Mouse (Mus musculus) CH12.LX (cell line): ENCODE measurements at regions not wholly inside any gene's neighbourhood (a gene's known extent, or its start where the extent isn't known, plus 50 kb on each side); places are given as distances from the start of the nearest gene placed in this dataset.

Experiments used
- DNase-seq: peaks from one replicate; pipeline ENCODE4 v3.0.0-alpha.2; 2013; ENCODE audit errors: extremely low read depth
- H3K27ac ChIP-seq: 2 replicates; pipeline ENCODE4 v1.5.1; 2012; ENCODE audit warnings: low read depth, mild to moderate bottlenecking, control low read depth, moderate library complexity; ENCODE audit not compliant: insufficient read depth
- H3K27me3 ChIP-seq: replicated peaks from 2 replicates; pipeline ENCODE3; 2012; ENCODE audit warnings: inconsistent platforms
- H3K36me3 ChIP-seq, 2 experiments: replicated peaks in 1 of 2; 2 replicates each; pipeline versions ENCODE3 to v1.6.1; 2012; ENCODE audit warnings: inconsistent platforms in 1 of 2, low read length in 1 of 2, mild to moderate bottlenecking in 1 of 2, mixed read lengths in 1 of 2, moderate library complexity in 1 of 2; ENCODE audit not compliant: control insufficient read depth in 1 of 2, insufficient read depth in 1 of 2
- H3K4me1 ChIP-seq, 2 experiments: 2 replicates each; pipeline ENCODE4 v1.6.1; 2012; ENCODE audit warnings: inconsistent platforms in 1 of 2, moderate library complexity in 1 of 2; ENCODE audit not compliant: insufficient read depth in 2 of 2, control insufficient read depth in 1 of 2
- H3K4me2 ChIP-seq: 2 replicates; pipeline ENCODE4 v1.6.1; 2012; ENCODE audit warnings: low read depth, mild to moderate bottlenecking, control low read depth; ENCODE audit not compliant: poor library complexity, insufficient read depth, severe bottlenecking
- H3K4me3 ChIP-seq, 3 experiments: fragments of 150-350 bp in 1 of 3; sonication (generic) in 1 of 3; replicated peaks in 1 of 3; 2 replicates each; pipeline versions ENCODE3 to v1.5.1; 2011 to 2012; ENCODE audit warnings: low read depth in 2 of 3, low read length in 2 of 3, mild to moderate bottlenecking in 2 of 3, moderate library complexity in 2 of 3, control low read depth in 1 of 3, improper control_type of control experiment in 1 of 3, inconsistent platforms in 1 of 3, mixed read lengths in 1 of 3; ENCODE audit not compliant: poor library complexity in 1 of 3
- H3K79me2 ChIP-seq: replicated peaks from 2 replicates; pipeline ENCODE4 v1.6.1; 2012; ENCODE audit warnings: mild to moderate bottlenecking, moderate library complexity; ENCODE audit not compliant: control insufficient read depth, poor library complexity, insufficient read depth, severe bottlenecking; ENCODE audit errors: extremely low read depth
- H3K9ac ChIP-seq: 2 replicates; pipeline ENCODE4 v1.6.1; 2012; ENCODE audit warnings: low read depth, mild to moderate bottlenecking, control low read depth, moderate library complexity; ENCODE audit not compliant: insufficient read depth
- H3K9me3 ChIP-seq: replicated peaks from 2 replicates; pipeline ENCODE3; 2012; ENCODE audit warnings: low read length, inconsistent platforms, mixed read lengths
- CHD1 ChIP-seq: IDR thresholded peaks from 2 replicates; pipeline ENCODE4 v1.6.1; 2012; ENCODE audit warnings: low read depth, low read length, improper control_type of control experiment, inconsistent platforms
- CTCF ChIP-seq, 2 experiments: IDR thresholded peaks in 1 of 2; conservative IDR thresholded peaks in 1 of 2; 2 replicates each; pipeline ENCODE4 v1.5.1; 2011 to 2012; ENCODE audit warnings: low read depth in 2 of 2, low read length in 2 of 2, improper control_type of control experiment in 1 of 2, inconsistent platforms in 1 of 2, mild to moderate bottlenecking in 1 of 2, moderate library complexity in 1 of 2
- E2F4 ChIP-seq: IDR thresholded peaks from 2 replicates; pipeline ENCODE4 v1.6.1; 2011; ENCODE audit warnings: low read depth, low read length, improper control_type of control experiment; ENCODE audit not compliant: insufficient replicate concordance
- ELF1 ChIP-seq: IDR thresholded peaks from 2 replicates; pipeline ENCODE4 v1.6.1; 2014; ENCODE audit warnings: low read depth, mild to moderate bottlenecking, inconsistent platforms, low read length, improper control_type of control experiment
- ETS1 ChIP-seq: conservative IDR thresholded peaks from 2 replicates; pipeline ENCODE4 v1.6.1; 2012; ENCODE audit warnings: low read depth, mild to moderate bottlenecking, inconsistent platforms, low read length, improper control_type of control experiment, moderate library complexity
- GABPA ChIP-seq: IDR thresholded peaks from 2 replicates; pipeline ENCODE4 v1.6.1; 2012; ENCODE audit warnings: low read depth, low read length, improper control_type of control experiment, inconsistent platforms; ENCODE audit not compliant: insufficient replicate concordance
- HCFC1 ChIP-seq: IDR thresholded peaks from 2 replicates; pipeline ENCODE4 v1.6.1; 2012; ENCODE audit warnings: low read depth, mild to moderate bottlenecking, inconsistent platforms, low read length, improper control_type of control experiment
- JUN ChIP-seq: IDR thresholded peaks from 2 replicates; pipeline ENCODE4 v1.6.1; 2011; ENCODE audit warnings: low read depth, mild to moderate bottlenecking, low read length, improper control_type of control experiment, moderate library complexity; ENCODE audit not compliant: insufficient read depth
- KAT2A ChIP-seq: IDR thresholded peaks from 2 replicates; pipeline ENCODE4 v1.6.1; 2012; ENCODE audit warnings: low read length, improper control_type of control experiment, inconsistent platforms; ENCODE audit not compliant: insufficient replicate concordance
- MAFK ChIP-seq: IDR thresholded peaks from 2 replicates; pipeline ENCODE4 v1.6.1; 2011; ENCODE audit warnings: low read length, improper control_type of control experiment; ENCODE audit not compliant: insufficient replicate concordance
- MXI1 ChIP-seq: IDR thresholded peaks from 2 replicates; pipeline ENCODE4 v1.6.1; 2011; ENCODE audit warnings: mild to moderate bottlenecking, low read depth, low read length, improper control_type of control experiment
- NELFE ChIP-seq: IDR thresholded peaks from 2 replicates; pipeline ENCODE4 v1.6.1; 2011; ENCODE audit warnings: low read depth, low read length, improper control_type of control experiment
- POLR2AphosphoS2 ChIP-seq: IDR thresholded peaks from 2 replicates; pipeline ENCODE4 v1.6.1; 2011; ENCODE audit warnings: low read depth, low read length, improper control_type of control experiment
- RCOR1 ChIP-seq: conservative IDR thresholded peaks from 2 replicates; pipeline ENCODE4 v1.6.1; 2012; ENCODE audit warnings: low read depth, mild to moderate bottlenecking, inconsistent platforms, low read length, improper control_type of control experiment
- SMC3 ChIP-seq: IDR thresholded peaks from 2 replicates; pipeline ENCODE4 v1.6.1; 2011; ENCODE audit warnings: low read depth, low read length, improper control_type of control experiment
- UBTF ChIP-seq: IDR thresholded peaks from 2 replicates; pipeline ENCODE4 v1.6.1; 2012; ENCODE audit warnings: low read depth, mild to moderate bottlenecking, inconsistent platforms, low read length, improper control_type of control experiment, moderate library complexity
- USF1 ChIP-seq: IDR thresholded peaks from 2 replicates; pipeline ENCODE4 v1.6.1; 2014; ENCODE audit warnings: low read depth, mild to moderate bottlenecking, inconsistent platforms, low read length, improper control_type of control experiment
- ZC3H11A ChIP-seq: IDR thresholded peaks from 2 replicates; pipeline ENCODE4 v1.6.1; 2012; ENCODE audit warnings: low read depth, mild to moderate bottlenecking, inconsistent platforms, low read length, improper control_type of control experiment
- ZMIZ1 ChIP-seq: IDR thresholded peaks from 2 replicates; pipeline ENCODE4 v1.6.1; 2012; ENCODE audit warnings: low read depth, mild to moderate bottlenecking, inconsistent platforms, low read length, improper control_type of control experiment
- ZNF384 ChIP-seq: IDR thresholded peaks from 2 replicates; pipeline ENCODE4 v1.6.1; 2012; ENCODE audit warnings: low read depth, low read length, improper control_type of control experiment, inconsistent platforms
- dilution Hi-C: fragments of 300-500 bp; cut with MboI; formaldehyde crosslinking; loops from 2 replicates; pipeline ENCODE4 v1.14.3; 2020; ENCODE audit warnings: low sequenced_read_pairs; ENCODE audit not compliant: extremely low pct_unique_long_range_greater_than_20kb, extremely low pct_ligation_motif_present
- in situ Hi-C: fragments of 300-500 bp; cut with MboI; formaldehyde crosslinking; loops from 3 replicates; pipeline ENCODE4 v1.14.3; 2019; ENCODE audit warnings: low sequenced_read_pairs, low pct_ligation_motif_present, low pct_unique_long_range_greater_than_20kb, mixed read lengths

DNA sequence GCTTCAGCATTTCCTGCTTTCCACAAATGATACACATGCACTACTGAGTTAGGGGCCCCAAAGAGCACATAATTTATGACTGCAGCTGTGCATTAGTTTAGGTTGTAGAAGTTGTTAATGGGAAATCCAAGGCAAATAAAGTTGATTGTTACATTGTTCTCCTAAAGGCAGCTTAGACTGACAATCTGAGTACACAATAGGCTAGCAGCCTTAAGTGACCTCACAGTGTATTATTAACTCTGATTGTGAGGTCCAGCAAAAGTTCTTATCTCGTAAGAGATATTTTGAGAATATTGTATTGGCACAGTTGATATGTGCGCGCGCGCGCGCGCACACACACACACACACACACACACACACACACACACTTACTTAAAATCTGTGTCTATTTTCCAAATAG lies 70.5 kb upstream of the Yae1d1 start:
- Histone ChIP-seq H3K36me3 (no peaks in the 10 kb centered on the region), H3K27ac (no peak overlapping the region), H3K4me2 (no peak overlapping the region), H3K9ac (no peak overlapping the region), H3K79me2 (no peaks in the 10 kb centered on the region), H3K27me3 (no peaks in the 10 kb centered on the region), H3K4me3 (no peak overlapping the region), H3K9me3 (no peaks in the 10 kb centered on the region), H3K4me1 (peaks cover 0 to 23% of the 10 kb centered on the region in 2 experiments; a peak in 2 of 4 replicates)
- dilution Hi-C loops, result no loop called here
- in situ Hi-C loops, result loop anchor here (25.0 kb wide), 1 partner anchor 749 kb away; no protein-coding TSS in a partner anchor
- no peak for TF ChIP-seq E2F4
- TF ChIP-seq NELFE, result no peak
- no peak for TF ChIP-seq GABPA
- TF ChIP-seq SMC3, result no peak
- no peak for TF ChIP-seq USF1
- no peak for TF ChIP-seq CHD1
- no peak for TF ChIP-seq JUN
- no peak for TF ChIP-seq MXI1
- no peak for TF ChIP-seq POLR2AphosphoS2
- TF ChIP-seq ZNF384, result no peak
- TF ChIP-seq MAFK, result no peak
- TF ChIP-seq CTCF (conservative IDR thresholded peaks at IDR 0.05 in 1 of 2, IDR thresholded peaks at IDR 0.05 in 1 of 2; ENCODE audit: low read depth in 2 of 2, low read length in 2 of 2), result no peak
- TF ChIP-seq RCOR1, result no peak
- no peak for TF ChIP-seq ZMIZ1
- no peak for TF ChIP-seq ETS1
- TF ChIP-seq UBTF, result no peak
- no peak for TF ChIP-seq KAT2A
- no peak for TF ChIP-seq HCFC1
- no peak for TF ChIP-seq ZC3H11A
- DNase-seq, result no peak

DNA sequence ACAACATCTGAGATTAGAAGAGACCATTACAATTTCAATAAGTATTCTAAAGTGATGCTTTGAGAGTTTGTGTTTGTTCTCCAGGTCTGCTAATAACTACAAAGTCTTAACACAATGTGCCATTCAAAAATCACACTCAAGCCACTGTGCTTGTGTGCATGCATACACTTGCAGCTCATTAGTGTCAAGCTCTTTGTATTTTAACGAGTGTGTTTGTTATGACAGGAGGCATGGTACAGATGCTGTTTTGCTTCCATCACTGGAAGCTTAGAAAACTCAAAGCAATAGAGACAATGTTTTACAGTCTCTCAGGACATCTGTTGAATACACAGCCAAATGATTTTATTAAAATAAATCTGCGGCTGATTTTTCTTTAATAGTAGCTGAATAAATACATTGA lies 67.1 kb upstream of the Yae1d1 start:
- H3K4me1 ChIP-seq, result peaks cover 0 to 23% of the 10 kb centered on the region in 2 experiments; a peak in 2 of 4 replicates
- H3K27me3 ChIP-seq, result no peaks in the 10 kb centered on the region
- TF ChIP-seq UBTF, result no peak
- TF ChIP-seq ELF1, result no peak
- no peak for TF ChIP-seq USF1
- no peak for TF ChIP-seq JUN
- dilution Hi-C loops (no loop called here), in situ Hi-C loops (loop anchor here (25.0 kb wide), 1 partner anchor 752 kb away; no protein-coding TSS in a partner anchor)
- no peaks in the 10 kb centered on the region for H3K36me3 ChIP-seq
- no peak overlapping the region for H3K27ac ChIP-seq
- no peak overlapping the region for H3K4me2 ChIP-seq
- H3K4me3 ChIP-seq, result no peak overlapping the region
- H3K9ac ChIP-seq, result no peak overlapping the region
- no peaks in the 10 kb centered on the region for H3K9me3 ChIP-seq
- no peaks in the 10 kb centered on the region for H3K79me2 ChIP-seq
- DNase-seq, result no peak
